Comparison of ENCODE assay signal across 34 mouse cellular contexts in genomic region chr2:175158642-175159041, GRCm38 (mm10). TPM values are rescaled to one million over a fixed set of nuclear protein-coding genes. Genes with fewer than 3 reads are reported as not detected.
"Had no signal": no experiment of that assay in that cellular context is flagged by ENCODE, and none has a peak within 500 bp of the region (broad histone marks: within the 10 kb centered on the region; RNA-seq: fewer than 3 reads in every experiment).

No protein-coding gene starts in this region.

- H3K9me3 ChIP-seq: limb, embryonic 15.5 days; lung, embryonic 15.5 days had no signal

- H3K36me3 ChIP-seq: limb, embryonic 10.5 days; limb, embryonic 12.5 days; limb, embryonic 13.5 days; limb, embryonic 15.5 days; liver, embryonic 12.5 days; liver, embryonic 13.5 days; liver, embryonic 15.5 days; lung, embryonic 15.5 days; midbrain, embryonic 10.5 days; midbrain, embryonic 12.5 days; midbrain, embryonic 13.5 days; midbrain, embryonic 15.5 days; neural tube, embryonic 12.5 days had no signal

- DNase-seq: left cerebral cortex, postnatal 4 days; liver; liver, embryonic 13.5 days; liver, postnatal 0 days; lung, adult 18-20 months; lung, adult 2 months; lung, embryonic 14.5 days; lung, postnatal 10 days; lung, postnatal 14 days; lung, postnatal 36 days; lung, postnatal 4 days; midbrain, embryonic 14.5 days had no signal

- H3K27ac ChIP-seq: left cerebral cortex, adult 2 months; limb, embryonic 10.5 days; limb, embryonic 12.5 days; limb, embryonic 13.5 days; limb, embryonic 15.5 days; liver, embryonic 12.5 days; liver, embryonic 13.5 days; liver, embryonic 14.5 days; liver, embryonic 15.5 days; lung, embryonic 15.5 days; macrophage; midbrain, embryonic 10.5 days; midbrain, embryonic 12.5 days; midbrain, embryonic 13.5 days; midbrain, embryonic 15.5 days; neural tube, embryonic 12.5 days had no signal

- H3K4me1 ChIP-seq: limb, embryonic 10.5 days; limb, embryonic 12.5 days; limb, embryonic 13.5 days; limb, embryonic 15.5 days; liver, embryonic 12.5 days; liver, embryonic 13.5 days; liver, embryonic 15.5 days; lung, embryonic 15.5 days; megakaryocyte, embryonic 14.5 days; midbrain, embryonic 10.5 days; midbrain, embryonic 12.5 days; midbrain, embryonic 13.5 days; midbrain, embryonic 15.5 days; neural tube, embryonic 12.5 days had no signal

- H3K4me3 ChIP-seq: left cerebral cortex, adult 2 months; limb, embryonic 10.5 days; limb, embryonic 12.5 days; limb, embryonic 13.5 days; limb, embryonic 15.5 days; liver, embryonic 12.5 days; liver, embryonic 13.5 days; liver, embryonic 15.5 days; lung, embryonic 15.5 days; megakaryocyte, embryonic 14.5 days; midbrain, embryonic 10.5 days; midbrain, embryonic 12.5 days; midbrain, embryonic 13.5 days; midbrain, embryonic 15.5 days; myocyte; neural tube, embryonic 12.5 days had no signal

- H3K27me3 ChIP-seq: limb, embryonic 12.5 days; limb, embryonic 13.5 days; limb, embryonic 15.5 days; liver, embryonic 12.5 days; liver, embryonic 13.5 days; liver, embryonic 15.5 days; lung, embryonic 15.5 days; megakaryocyte, embryonic 14.5 days; midbrain, embryonic 12.5 days; midbrain, embryonic 13.5 days; midbrain, embryonic 15.5 days; neural tube, embryonic 12.5 days had no signal

- ATAC-seq: liver, embryonic 12.5 days; liver, postnatal 0 days; lung, postnatal 0 days; midbrain, embryonic 13.5 days; midbrain, embryonic 15.5 days; midbrain, embryonic 16.5 days had no signal

- H3K9ac ChIP-seq: limb, embryonic 12.5 days; limb, embryonic 13.5 days; limb, embryonic 15.5 days; liver, embryonic 12.5 days; liver, embryonic 13.5 days; liver, embryonic 14.5 days; liver, embryonic 15.5 days; liver, postnatal 0 days; lung, embryonic 14.5 days; lung, embryonic 15.5 days; midbrain, embryonic 12.5 days; midbrain, embryonic 13.5 days; midbrain, embryonic 15.5 days; neural tube, embryonic 12.5 days had no signal

- H3K4me2 ChIP-seq: limb, embryonic 12.5 days; limb, embryonic 13.5 days; limb, embryonic 15.5 days; liver, embryonic 11.5 days; liver, embryonic 12.5 days; liver, embryonic 13.5 days; liver, embryonic 15.5 days; lung, embryonic 14.5 days; lung, embryonic 15.5 days; midbrain, embryonic 11.5 days; midbrain, embryonic 12.5 days; midbrain, embryonic 13.5 days; midbrain, embryonic 15.5 days; neural tube, embryonic 12.5 days had no signal

RNA-seq across cellular contexts. Expression of gene Gm14443, which starts 17.0 kb away (rescaled TPM):
- total RNA-seq: monocyte, adult 5-6 weeks had no signal
- polyA plus RNA-seq: liver, embryonic 15.5 days; liver, postnatal 0 days had no signal
